Mouse (Mus musculus) G1E (cell line): ENCODE measurements around the gene Cd3eap. TPM values are rescaled to one million over a fixed set of nuclear protein-coding genes. Genes with fewer than 3 reads are reported as not detected.

Experiments used
- ATAC-seq: 2 replicates; pipeline ENCODE4 v1.8.0; 2016; ENCODE audit warnings: mild to moderate bottlenecking; ENCODE audit not compliant: insufficient number of reproducible peaks, poor library complexity, low FRiP score, severe bottlenecking; ENCODE audit errors: extremely low read depth
- DNase-seq: peaks from one replicate; pipeline ENCODE4 v3.0.0; 2012; ENCODE audit warnings: low spot score
- H3K27me3 ChIP-seq: 2 replicates; pipeline ENCODE4 v1.6.1; 2012; ENCODE audit warnings: mild to moderate bottlenecking, low read length, inconsistent platforms; ENCODE audit not compliant: insufficient read depth
- H3K36me3 ChIP-seq: replicated peaks from 2 replicates; pipeline ENCODE3; 2012; ENCODE audit warnings: mild to moderate bottlenecking, inconsistent platforms
- H3K4me1 ChIP-seq: 2 replicates; pipeline ENCODE4 v1.6.1; 2012; ENCODE audit warnings: low read depth, low read length, inconsistent platforms, mixed read lengths; ENCODE audit not compliant: insufficient read depth
- H3K4me3 ChIP-seq: 2 replicates; pipeline ENCODE4 v1.5.1; 2012; ENCODE audit warnings: low read depth, mild to moderate bottlenecking, inconsistent platforms, low read length, moderate library complexity, mixed read lengths
- H3K9me3 ChIP-seq: replicated peaks from 2 replicates; pipeline ENCODE4 v1.6.1; 2012; ENCODE audit warnings: inconsistent platforms
- CTCF ChIP-seq: IDR thresholded peaks from 2 replicates; pipeline ENCODE4 v1.5.1; 2012; ENCODE audit warnings: low read depth, low read length, inconsistent platforms, mixed read lengths
- GATA1 ChIP-seq: IDR thresholded peaks from 2 replicates; pipeline ENCODE4 v1.6.1; 2012; ENCODE audit warnings: borderline replicate concordance, low read length, inconsistent platforms, mixed read lengths
- GATA2 ChIP-seq: IDR thresholded peaks from 2 replicates; pipeline ENCODE4 v1.6.1; 2012; ENCODE audit warnings: low read depth, low read length, inconsistent platforms, borderline replicate concordance
- POLR2AphosphoS5 ChIP-seq: IDR thresholded peaks from 2 replicates; pipeline ENCODE4 v1.6.1; 2012; ENCODE audit warnings: low read depth, low read length, inconsistent platforms; ENCODE audit not compliant: insufficient replicate concordance
- TAL1 ChIP-seq: conservative IDR thresholded peaks from 2 replicates; pipeline ENCODE4 v1.6.1; 2012; ENCODE audit warnings: low read depth, low read length, inconsistent platforms, mixed read lengths
- polyA plus RNA-seq: library from polyadenylated mRNA; stranded (reverse); fragments of >175 nt; gene quantifications from 2 replicates; pipeline ENCODE4 v1.2.3, GENCODE M21; 2012
- total RNA-seq, 2 experiments: library from RNA; stranded (forward) in 1 of 2; stranded (reverse) in 1 of 2; fragments of 200-1000 nt in 1 of 2; fragments of >200 nt in 1 of 2; fragmentation: Nextera tagmentation in 1 of 2; gene quantifications; 2 replicates each; pipeline ENCODE4 v1.2.3; 2014 to 2017

The Cd3eap gene
- total and polyA plus RNA-seq, 3 experiments = 9.3 to 57.8 (median 22.3) TPM

DNA sequence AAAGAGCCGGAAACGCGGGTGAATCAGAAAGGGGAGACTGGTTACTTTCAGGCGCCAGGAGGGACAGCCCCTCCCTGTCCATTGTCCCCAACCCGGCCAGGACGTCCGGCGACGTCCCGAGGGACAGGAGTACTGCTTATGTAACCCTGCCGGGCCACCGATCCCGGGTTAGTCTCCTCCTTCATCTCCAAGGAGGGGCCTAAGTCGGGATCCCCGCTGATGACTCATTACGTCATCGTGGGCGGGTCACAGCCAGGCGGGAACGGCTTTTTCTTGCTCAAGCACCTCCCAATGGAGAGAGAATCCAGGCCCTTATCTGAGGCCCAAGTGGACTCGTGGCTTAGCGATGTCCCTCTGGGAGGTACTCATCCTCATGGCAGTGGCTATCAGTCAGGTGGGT is 32.2 kb downstream of the Cd3eap start:
- Histone ChIP-seq H3K27me3 (peaks cover 27% of the 10 kb centered on the region), H3K36me3 (no peaks in the 10 kb centered on the region), H3K4me3 (peak overlapping the region; percentile 68), H3K4me1 (peaks cover 31% of the 10 kb centered on the region), H3K9me3 (no peaks in the 10 kb centered on the region)
- DNase-seq (peak; percentile 60), ATAC-seq (peak; percentile 54)
- TF ChIP-seq CTCF = no peak
- no peak for TF ChIP-seq TAL1
- TF ChIP-seq POLR2AphosphoS5 = no peak
- no peak for TF ChIP-seq GATA2
- TF ChIP-seq GATA1 = no peak

GRCm38 (mm10) chr7:19326359-19326758 is 32.9 kb downstream of the Cd3eap start:
- TF ChIP-seq TAL1 (no peak), POLR2AphosphoS5 (no peak), GATA2 (no peak), CTCF (no peak), GATA1 (no peak)
- Histone ChIP-seq H3K4me3 (peak overlapping the region; percentile 66; the same call in 1 of the 2 replicates), H3K4me1 (peaks cover 29% of the 10 kb centered on the region), H3K27me3 (peaks cover 28% of the 10 kb centered on the region), H3K9me3 (no peaks in the 10 kb centered on the region), H3K36me3 (no peaks in the 10 kb centered on the region)
- DNase-seq (peak; percentile 59), ATAC-seq (peak; percentile 60; the same call in 1 of the 2 replicates)

DNA sequence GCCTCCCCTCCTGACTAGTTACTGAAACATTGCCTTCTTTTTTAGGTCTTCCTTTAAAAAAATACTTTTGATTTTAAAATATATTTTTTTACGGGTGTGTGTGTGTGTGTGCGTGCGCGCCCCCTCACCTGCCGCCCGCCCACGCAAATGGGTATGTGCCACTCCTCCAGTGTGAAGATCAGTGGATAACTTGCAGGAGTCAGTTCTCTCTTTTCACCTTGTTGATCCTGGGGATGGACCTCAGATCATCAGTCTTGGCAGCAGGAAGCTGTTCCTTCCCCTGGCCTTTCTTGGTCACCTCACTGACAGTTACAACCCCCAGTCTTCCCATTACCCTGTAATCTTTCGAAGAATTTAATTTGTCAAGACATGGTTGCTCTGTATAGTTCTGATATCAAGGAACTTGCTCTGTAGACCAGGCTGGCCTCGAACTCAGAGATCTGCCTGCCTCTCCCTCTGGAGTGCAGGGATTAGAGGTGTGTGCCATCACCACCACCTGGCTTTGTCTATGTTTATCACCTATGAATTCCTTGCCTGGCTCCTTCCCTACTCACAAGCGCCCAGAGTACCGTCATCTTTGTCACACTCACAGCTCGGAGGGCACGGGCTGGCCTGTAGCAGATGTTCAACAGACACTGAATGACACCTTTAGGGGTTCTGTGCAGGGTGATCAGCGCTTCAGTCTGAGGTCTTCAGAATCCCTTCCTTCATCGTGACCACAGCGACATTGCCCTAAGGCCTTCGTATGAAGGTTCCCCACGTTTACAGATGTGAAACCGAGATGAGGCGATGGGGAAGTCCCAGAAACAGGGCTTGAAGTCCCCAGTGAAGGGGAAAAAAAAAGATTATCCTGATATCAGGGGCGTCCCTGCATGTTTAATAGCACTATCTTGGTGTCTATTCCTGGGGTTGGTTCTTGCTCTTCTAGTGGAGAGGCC is 33.8 kb downstream of the Cd3eap start:
- no peaks in the 10 kb centered on the region for H3K36me3 ChIP-seq
- ATAC-seq (no peak), DNase-seq (no peak)
- peaks cover 29% of the 10 kb centered on the region for H3K4me1 ChIP-seq
- TF ChIP-seq CTCF = no peak
- no peak for TF ChIP-seq POLR2AphosphoS5
- TF ChIP-seq GATA2 = no peak
- TF ChIP-seq TAL1 = no peak
- no peak for TF ChIP-seq GATA1
- peaks cover 30% of the 10 kb centered on the region for H3K27me3 ChIP-seq
- no peaks in the 10 kb centered on the region for H3K9me3 ChIP-seq
- H3K4me3 ChIP-seq = no peak overlapping the region; the same call in 1 of the 2 replicates

GRCm38 (mm10) chr7:19324221-19324620 is 35.1 kb downstream of the Cd3eap start:
- H3K27me3 ChIP-seq = peaks cover 29% of the 10 kb centered on the region
- DNase-seq (no peak), ATAC-seq (no peak)
- no peak for TF ChIP-seq TAL1
- TF ChIP-seq CTCF = no peak
- TF ChIP-seq GATA1 = no peak
- no peak for TF ChIP-seq POLR2AphosphoS5
- no peak for TF ChIP-seq GATA2
- no peaks in the 10 kb centered on the region for H3K9me3 ChIP-seq
- no peaks in the 10 kb centered on the region for H3K36me3 ChIP-seq
- H3K4me1 ChIP-seq = peaks cover 41% of the 10 kb centered on the region
- no peak overlapping the region for H3K4me3 ChIP-seq

GRCm38 (mm10) chr7:19322489-19322888 is 36.8 kb downstream of the Cd3eap start:
- DNase-seq = no peak

DNA sequence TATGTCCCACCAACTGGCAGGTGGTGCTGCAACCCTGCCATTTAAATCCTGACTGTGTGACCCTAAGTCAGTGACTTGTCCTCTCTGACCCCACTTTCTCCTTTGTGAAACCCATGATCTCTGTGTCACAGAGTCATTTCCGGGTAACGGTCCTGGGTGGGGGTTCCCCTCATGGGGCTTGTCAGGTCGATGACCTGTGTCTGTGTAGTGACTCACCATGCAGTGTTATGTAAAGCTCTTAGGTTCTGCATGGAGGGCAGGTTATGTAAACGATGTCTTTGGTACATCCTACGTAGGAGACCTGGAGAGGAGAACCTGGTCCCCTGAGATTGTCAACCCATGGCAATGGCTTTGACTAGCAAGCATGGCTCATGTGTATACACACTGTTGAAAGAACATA is 37.8 kb downstream of the Cd3eap start:
- ATAC-seq (no peak), DNase-seq (no peak)
- no peaks in the 10 kb centered on the region for H3K9me3 ChIP-seq
- TF ChIP-seq GATA1 (no peak), TAL1 (no peak), CTCF (no peak), POLR2AphosphoS5 (no peak), GATA2 (no peak)
- H3K27me3 ChIP-seq = peaks cover 49% of the 10 kb centered on the region
- no peaks in the 10 kb centered on the region for H3K36me3 ChIP-seq
- peaks cover 43% of the 10 kb centered on the region for H3K4me1 ChIP-seq
- no peak overlapping the region for H3K4me3 ChIP-seq

More at GRCm38 (mm10) chr7:19322489-19322888, 36.8 kb downstream of the Cd3eap start:
- H3K36me3 ChIP-seq = no peaks in the 10 kb centered on the region
- H3K4me3 ChIP-seq = no peak overlapping the region
- TF ChIP-seq CTCF (no peak), GATA2 (no peak), GATA1 (no peak), TAL1 (no peak), POLR2AphosphoS5 (no peak)
- no peak for ATAC-seq
- peaks cover 39% of the 10 kb centered on the region for H3K27me3 ChIP-seq
- H3K9me3 ChIP-seq = no peaks in the 10 kb centered on the region
- H3K4me1 ChIP-seq = peaks cover 43% of the 10 kb centered on the region
